Mouse (Mus musculus): Measurements from ENCODE around the gene Pga5.

DNA sequence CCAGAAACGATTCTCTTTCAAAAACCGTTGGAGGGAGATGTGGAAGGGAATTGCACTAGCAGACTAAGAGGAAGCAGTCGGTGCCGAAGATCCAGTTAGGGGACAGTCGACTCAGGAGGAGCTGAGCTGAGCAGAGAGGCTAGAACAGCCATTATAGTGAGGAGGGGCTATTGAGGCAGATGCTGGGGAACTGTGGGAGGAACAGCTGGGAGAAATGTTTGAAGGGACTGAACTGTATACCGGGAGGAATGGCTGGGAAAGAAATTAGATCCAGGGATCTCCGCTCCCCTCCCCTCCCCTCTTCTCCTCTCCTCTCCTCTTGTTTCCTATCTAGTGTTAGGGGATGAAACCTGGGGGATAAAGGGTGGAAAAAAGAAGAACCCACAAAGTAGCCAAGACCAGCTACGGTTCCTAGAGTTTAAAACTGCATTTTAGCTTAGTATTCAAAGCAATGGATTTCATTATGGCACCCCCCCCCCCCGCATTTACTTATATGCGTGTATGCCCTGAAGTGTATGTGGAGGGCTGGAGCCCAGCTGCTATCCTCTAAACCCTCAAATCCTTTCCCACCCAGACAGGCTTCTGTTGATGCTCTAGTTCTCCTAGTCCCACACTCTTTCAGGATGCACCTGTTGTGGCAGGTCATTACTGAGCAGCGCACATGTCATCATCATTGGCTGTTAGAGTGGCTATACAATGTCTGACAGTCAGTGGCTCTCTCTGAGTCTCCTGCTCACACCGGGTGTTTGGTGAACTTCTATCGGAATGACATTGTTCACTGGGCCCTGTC lies 37.1 kb downstream of the Pga5 start:
- TF ChIP-seq CTCF (IDR thresholded peaks at IDR 0.05; ENCODE audit: low read depth, low read length): no peak
- TF ChIP-seq POLR2A (IDR thresholded peaks at IDR 0.05; ENCODE audit: insufficient read depth, low read length): no peak
